Mouse (Mus musculus) limb, embryonic 11.5 days (tissue): ENCODE data around the gene Celf2. TPM values are rescaled to one million over a fixed set of nuclear protein-coding genes. Genes with fewer than 3 reads are reported as not detected.

Source experiments
- ATAC-seq: fragments of 200-750 bp; cut with Nextera tagmentation; 2 replicates; pipeline ENCODE4 v1.8.0; 2017; ENCODE audit warnings: low read depth; ENCODE audit not compliant: insufficient number of reproducible peaks, low FRiP score, low TSS enrichment
- DNase-seq: peaks from one replicate; pipeline ENCODE4 v3.0.0-alpha.2; 2015; ENCODE audit warnings: low spot score
- H3K27ac ChIP-seq: fragments of 300-500 bp; sonication (generic); replicated peaks from 2 replicates; pipeline ENCODE4 v1.5.1; 2014; ENCODE audit warnings: low read depth, mild to moderate bottlenecking, low read length
- H3K27me3 ChIP-seq: fragments of 300-500 bp; sonication (generic); 2 replicates; pipeline ENCODE4 v1.6.1; 2014; ENCODE audit warnings: mild to moderate bottlenecking, low read length, mixed read lengths; ENCODE audit not compliant: control insufficient read depth, insufficient read depth
- H3K36me3 ChIP-seq: fragments of 300-500 bp; sonication (generic); 2 replicates; pipeline ENCODE4 v1.6.1; 2014; ENCODE audit warnings: mild to moderate bottlenecking, low read length, moderate library complexity, mixed read lengths; ENCODE audit not compliant: control insufficient read depth, insufficient read depth
- H3K4me1 ChIP-seq: fragments of 300-500 bp; sonication (generic); 2 replicates; pipeline ENCODE4 v1.6.1; 2014; ENCODE audit warnings: low read length, mixed read lengths; ENCODE audit not compliant: control insufficient read depth, insufficient read depth
- H3K4me2 ChIP-seq: fragments of 300-500 bp; sonication (generic); 2 replicates; pipeline ENCODE4 v1.6.1; 2014; ENCODE audit warnings: low read depth, mild to moderate bottlenecking, moderate library complexity; ENCODE audit not compliant: severe bottlenecking
- H3K4me3 ChIP-seq: fragments of 300-500 bp; sonication (generic); 2 replicates; pipeline ENCODE4 v1.5.1; 2014; ENCODE audit warnings: low read depth, low read length
- H3K9ac ChIP-seq: fragments of 300-500 bp; sonication (generic); 2 replicates; pipeline ENCODE4 v1.6.1; 2014; ENCODE audit warnings: mild to moderate bottlenecking, low read length
- H3K9me3 ChIP-seq: fragments of 300-500 bp; sonication (generic); 2 replicates; pipeline ENCODE4 v1.6.1; 2016; ENCODE audit warnings: low read length; ENCODE audit not compliant: control insufficient read depth
- WGBS: fragments of 180-500 bp; shearing (Covaris S2); extraction: QIAGEN DNeasy Blood & Tissue Kit; methylation state at CpG from one replicate; pipeline ENCODE4 v1.1.7; 2014; 5-methylcytosine and 5-hydroxymethylcytosine counted together
- polyA plus RNA-seq: library from polyadenylated mRNA; unstranded; fragments of >200 nt; fragmentation: Nextera tagmentation; extraction: Ambion mirVana; gene quantifications from 2 replicates; pipeline ENCODE4 v1.2.1, GENCODE M21; 2014

Celf2 gene
- polyA plus RNA-seq, 1 experiment from 2014 or later = 24.1 TPM

DNA sequence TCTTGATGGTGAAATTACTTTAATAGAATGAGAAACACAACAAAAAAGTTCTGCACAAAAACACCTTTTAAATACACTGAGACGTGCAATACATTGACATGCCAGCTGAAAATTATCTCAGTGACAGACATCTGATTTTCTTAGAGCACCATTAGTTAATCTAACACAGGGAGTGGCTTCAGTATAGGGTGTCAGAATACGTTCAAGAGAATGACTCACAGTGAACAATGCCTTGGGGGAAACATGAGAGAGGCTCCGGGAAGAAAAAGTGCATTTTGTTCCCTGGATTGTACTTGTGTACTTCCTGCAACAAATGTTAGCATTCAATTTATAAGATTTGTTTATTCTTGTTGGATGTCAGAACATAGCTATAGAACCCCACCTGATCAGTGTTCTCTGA, 487.2 kb downstream of the Celf2 start:
- H3K27ac ChIP-seq = no peak overlapping the region
- H3K36me3 ChIP-seq = no peaks in the 10 kb centered on the region
- H3K9ac ChIP-seq = no peak overlapping the region
- no peaks in the 10 kb centered on the region for H3K4me1 ChIP-seq
- ATAC-seq = no peak
- DNase-seq = no peak
- H3K27me3 ChIP-seq = no peaks in the 10 kb centered on the region
- no peaks in the 10 kb centered on the region for H3K9me3 ChIP-seq
- H3K4me3 ChIP-seq = no peak overlapping the region
- no peak overlapping the region for H3K4me2 ChIP-seq
- WGBS = 69% methylated on average over 3 of the region's 3 CpGs

- Histone ChIP-seq H3K9me3 (no peaks in the 10 kb centered on the region), H3K27ac (no peak overlapping the region), H3K9ac (no peak overlapping the region), H3K36me3 (no peaks in the 10 kb centered on the region), H3K4me3 (no peak overlapping the region), H3K4me1 (no peaks in the 10 kb centered on the region), H3K4me2 (no peak overlapping the region), H3K27me3 (no peaks in the 10 kb centered on the region)
- ATAC-seq (no peak), DNase-seq (no peak)
- WGBS = 86% methylated on average over 6 of the region's 6 CpGs
Measured at GRCm38 (mm10) chr2:7017384-7018113, 491.8 kb downstream of the Celf2 start.

DNA sequence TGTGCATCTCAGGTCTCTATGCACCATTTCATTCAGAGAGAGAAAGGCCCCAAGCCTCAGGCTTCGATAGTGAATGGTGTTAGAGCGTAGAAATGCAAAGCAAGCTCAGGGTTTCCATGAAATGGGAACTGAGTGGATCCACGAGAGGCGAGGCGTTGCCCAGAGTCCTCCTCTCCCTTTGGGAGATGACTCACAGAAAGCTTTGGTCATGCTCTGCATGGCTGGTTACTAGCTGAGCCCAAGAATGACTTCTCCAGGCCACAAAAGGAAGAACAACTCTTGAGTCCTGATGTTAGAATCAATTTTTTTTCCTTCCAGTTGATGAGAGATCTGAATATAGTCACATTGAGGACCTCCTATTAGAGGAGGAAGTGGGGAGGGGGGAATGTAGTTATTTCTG, 496.2 kb downstream of the Celf2 start:
- no peak for DNase-seq
- Histone ChIP-seq H3K36me3 (no peaks in the 10 kb centered on the region), H3K4me2 (no peak overlapping the region), H3K4me1 (no peaks in the 10 kb centered on the region), H3K9ac (no peak overlapping the region), H3K27me3 (no peaks in the 10 kb centered on the region), H3K27ac (no peak overlapping the region), H3K9me3 (no peaks in the 10 kb centered on the region), H3K4me3 (no peak overlapping the region)
- WGBS = 96% methylated on average over 5 of the region's 5 CpGs
- ATAC-seq = no peak

DNA sequence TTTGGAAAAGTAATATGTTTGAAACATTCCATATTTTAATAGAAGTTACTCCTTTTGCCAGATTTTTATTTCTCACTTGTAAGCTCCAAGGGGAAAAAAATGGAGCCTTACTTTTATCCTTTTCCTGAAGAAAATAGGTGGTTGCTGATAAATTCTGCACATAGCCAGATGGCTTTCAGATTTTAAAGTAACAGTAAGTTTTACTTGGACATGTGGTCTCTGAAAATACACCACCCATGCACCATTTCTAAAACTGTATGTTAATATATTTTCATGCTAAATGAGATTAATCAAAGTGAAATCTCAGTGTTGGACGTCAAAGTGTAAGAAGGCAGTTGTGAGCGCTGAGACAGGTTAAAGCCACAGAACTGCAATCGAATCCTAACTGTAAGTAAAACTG, 502.5 kb downstream of the Celf2 start:
- WGBS = 92% methylated on average over 3 of the region's 3 CpGs
- Histone ChIP-seq H3K9ac (no peak overlapping the region), H3K36me3 (no peaks in the 10 kb centered on the region), H3K9me3 (no peaks in the 10 kb centered on the region), H3K27me3 (no peaks in the 10 kb centered on the region), H3K4me1 (no peaks in the 10 kb centered on the region; the same call in 1 of the 2 replicates), H3K4me3 (no peak overlapping the region), H3K27ac (no peak overlapping the region), H3K4me2 (no peak overlapping the region)
- DNase-seq (no peak), ATAC-seq (no peak)

DNA sequence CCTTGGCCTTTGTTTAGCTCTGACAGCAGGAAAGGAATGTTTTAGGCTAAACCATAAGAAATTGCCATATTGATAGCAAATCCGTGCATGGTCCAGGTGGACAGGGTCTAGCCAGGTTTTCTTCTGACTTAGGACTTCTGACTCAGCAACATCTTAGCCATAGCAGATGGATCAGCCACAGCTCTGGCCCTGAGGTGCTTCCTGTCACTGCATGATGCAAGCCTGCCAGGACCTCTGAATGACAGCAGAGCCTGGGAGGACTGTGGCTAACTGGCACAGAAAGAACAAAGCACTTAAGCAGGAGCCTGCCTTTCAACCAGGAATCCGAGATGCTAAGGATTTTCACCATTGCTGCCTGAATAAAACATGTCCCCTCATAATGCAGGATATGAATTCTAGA, 507.4 kb downstream of the Celf2 start:
- Histone ChIP-seq H3K36me3 (no peaks in the 10 kb centered on the region), H3K27me3 (no peaks in the 10 kb centered on the region), H3K9me3 (no peaks in the 10 kb centered on the region), H3K4me3 (no peak overlapping the region), H3K27ac (no peak overlapping the region), H3K4me2 (no peak overlapping the region), H3K9ac (no peak overlapping the region), H3K4me1 (no peaks in the 10 kb centered on the region; the same call in 1 of the 2 replicates)
- ATAC-seq = no peak
- DNase-seq = peak; percentile 21
- 50% methylated on average over 2 of the region's 2 CpGs for WGBS

GRCm38 (mm10) chr2:6991010-6991421, 518.3 kb downstream of the Celf2 start:
- 81% methylated on average over 5 of the region's 5 CpGs for WGBS
- no peak overlapping the region for H3K27ac ChIP-seq
- ATAC-seq (no peak), DNase-seq (no peak)
- no peaks in the 10 kb centered on the region for H3K4me1 ChIP-seq
- no peak overlapping the region for H3K9ac ChIP-seq
- no peak overlapping the region for H3K4me2 ChIP-seq
- H3K36me3 ChIP-seq = no peaks in the 10 kb centered on the region
- H3K4me3 ChIP-seq = no peak overlapping the region
- no peaks in the 10 kb centered on the region for H3K27me3 ChIP-seq
- H3K9me3 ChIP-seq = no peaks in the 10 kb centered on the region

DNA sequence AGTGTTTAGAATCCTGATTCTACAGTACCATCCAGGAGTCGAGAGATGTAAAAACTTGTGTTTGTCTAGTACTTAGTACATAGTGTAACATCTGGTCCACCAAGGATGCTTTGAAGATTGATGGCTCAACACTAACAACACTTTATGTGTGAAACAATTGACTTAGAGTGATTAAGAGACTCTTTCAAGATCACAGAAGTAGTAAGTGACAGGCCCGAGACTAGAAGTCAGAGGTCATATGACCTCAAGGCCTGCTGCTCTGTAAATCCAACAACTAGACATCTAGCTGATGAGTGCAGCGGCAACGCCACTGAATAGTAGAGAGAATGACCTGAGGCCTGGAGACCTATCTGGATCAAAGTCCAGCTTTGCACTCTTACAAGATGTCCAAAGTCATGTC, 523.7 kb downstream of the Celf2 start:
- WGBS = 14% methylated on average over 4 of the region's 4 CpGs
- DNase-seq (no peak), ATAC-seq (no peak)
- H3K4me1 ChIP-seq = no peaks in the 10 kb centered on the region
- H3K4me2 ChIP-seq = no peak overlapping the region
- H3K9me3 ChIP-seq = no peaks in the 10 kb centered on the region
- no peaks in the 10 kb centered on the region for H3K27me3 ChIP-seq
- H3K9ac ChIP-seq = no peak overlapping the region
- H3K27ac ChIP-seq = no peak overlapping the region
- no peaks in the 10 kb centered on the region for H3K36me3 ChIP-seq
- H3K4me3 ChIP-seq = no peak overlapping the region

GRCm38 (mm10) chr2:6983902-6984301, 525.5 kb downstream of the Celf2 start:
- 57% methylated on average over 6 of the region's 6 CpGs for WGBS
- Histone ChIP-seq H3K4me2 (no peak overlapping the region), H3K4me1 (no peaks in the 10 kb centered on the region), H3K27me3 (no peaks in the 10 kb centered on the region), H3K9me3 (no peaks in the 10 kb centered on the region), H3K4me3 (no peak overlapping the region), H3K9ac (no peak overlapping the region), H3K36me3 (no peaks in the 10 kb centered on the region), H3K27ac (no peak overlapping the region)
- ATAC-seq = no peak
- DNase-seq = no peak

DNA sequence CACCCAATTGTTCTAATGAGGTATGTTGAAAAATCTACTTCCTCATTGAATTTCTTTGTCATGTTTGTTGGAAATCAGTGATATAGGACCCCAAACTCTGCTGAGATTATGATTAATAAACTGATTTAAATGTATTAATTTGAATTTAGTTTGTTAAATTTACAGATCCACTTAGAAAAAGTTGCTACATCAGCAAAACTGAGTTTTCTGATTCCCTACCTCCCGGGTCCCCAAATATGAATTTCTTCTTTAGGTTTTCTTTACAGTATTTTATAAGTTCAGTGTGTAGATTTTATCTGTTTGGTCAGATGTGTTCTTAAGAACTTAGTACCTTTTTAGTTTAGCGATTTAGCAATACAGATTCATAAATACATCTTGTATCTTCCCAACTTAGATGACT, 533.1 kb downstream of the Celf2 start:
- H3K4me3 ChIP-seq = no peak overlapping the region
- ATAC-seq (no peak), DNase-seq (no peak)
- no peak overlapping the region for H3K4me2 ChIP-seq
- H3K27me3 ChIP-seq = no peaks in the 10 kb centered on the region
- H3K27ac ChIP-seq = no peak overlapping the region
- H3K4me1 ChIP-seq = no peaks in the 10 kb centered on the region
- H3K9ac ChIP-seq = no peak overlapping the region
- no peaks in the 10 kb centered on the region for H3K9me3 ChIP-seq
- no peaks in the 10 kb centered on the region for H3K36me3 ChIP-seq
- 87% methylated on average over 2 of the region's 2 CpGs for WGBS
